Mouse (Mus musculus) heart, adult 8-10 months (tissue): Measurements from ENCODE around the gene Snx9. TPM values are rescaled to one million over a fixed set of nuclear protein-coding genes. Genes with fewer than 3 reads are reported as not detected.
A peak's percentile ranks its signal among the peaks of the same experiment; 100 is the strongest.

Experiments used
- DNase-seq: peaks from one replicate; pipeline ENCODE4 v3.0.0; 2022; ENCODE audit warnings: low spot score
- total RNA-seq, 4 experiments: library from RNA; stranded (reverse); gene quantifications; 2 replicates each; pipeline ENCODE4 v1.2.4; 2022

The Snx9 gene
- total RNA-seq, 4 experiments from 2014 or later = 29.0 to 32.4 (median 30.3) TPM

DNA sequence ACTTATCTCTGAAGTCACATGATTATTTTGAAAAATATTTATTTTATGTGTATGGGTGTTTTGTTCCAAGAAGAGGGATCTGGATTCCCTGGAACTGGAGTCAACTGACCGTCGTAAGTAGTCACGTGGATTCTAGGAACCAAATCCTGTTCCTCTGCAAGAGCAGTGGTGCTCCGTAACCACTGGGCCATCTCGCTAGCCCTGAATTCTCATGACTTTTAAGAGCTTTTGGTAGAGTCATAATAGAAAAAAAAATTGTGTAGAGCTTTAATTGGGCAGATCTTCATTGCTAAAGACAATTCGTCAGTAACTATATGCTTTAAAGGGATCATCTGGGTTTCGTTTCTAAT, 2.5 kb downstream of the Snx9 start:
- DNase-seq = no peak

DNA sequence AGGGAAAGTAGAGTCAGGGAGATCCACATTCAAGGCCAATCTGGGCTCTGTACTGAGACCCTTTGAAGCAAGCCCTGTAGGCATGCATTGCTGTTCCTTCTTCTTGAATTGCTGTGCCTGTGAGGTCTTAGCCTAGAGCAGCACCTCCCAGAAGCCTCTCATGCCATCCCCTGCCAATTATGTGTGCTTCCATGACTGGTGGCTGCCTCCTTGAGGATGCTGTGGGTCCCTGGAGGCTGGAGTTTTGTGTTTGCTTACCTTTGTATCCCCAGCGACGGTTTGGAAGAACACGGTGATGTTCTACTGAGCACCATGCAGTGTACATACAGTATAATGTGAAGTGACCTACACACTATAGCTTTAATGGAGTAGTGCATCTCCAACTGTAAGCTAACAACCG, 4.2 kb downstream of the Snx9 start:
- DNase-seq = no peak

DNA sequence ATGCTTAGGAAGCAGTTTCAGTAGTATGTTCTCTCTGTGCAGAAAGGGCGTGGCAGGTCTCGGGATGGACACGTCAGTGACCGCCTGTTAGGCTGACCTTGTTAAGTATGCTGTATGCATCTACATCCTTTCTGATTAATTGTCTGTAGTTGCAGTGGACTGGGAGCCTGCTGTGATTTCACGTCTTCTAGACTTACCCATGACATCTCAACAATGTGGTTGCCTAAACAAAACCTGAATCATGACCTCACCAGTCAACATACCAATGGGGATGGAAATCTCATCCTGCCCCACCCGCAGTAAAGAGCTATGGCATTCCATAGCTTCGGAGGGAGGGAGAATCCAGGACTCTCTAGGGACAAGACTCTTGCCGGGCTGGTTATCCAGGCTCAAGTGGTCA, 5.0 kb downstream of the Snx9 start:
- DNase-seq = no peak

DNA sequence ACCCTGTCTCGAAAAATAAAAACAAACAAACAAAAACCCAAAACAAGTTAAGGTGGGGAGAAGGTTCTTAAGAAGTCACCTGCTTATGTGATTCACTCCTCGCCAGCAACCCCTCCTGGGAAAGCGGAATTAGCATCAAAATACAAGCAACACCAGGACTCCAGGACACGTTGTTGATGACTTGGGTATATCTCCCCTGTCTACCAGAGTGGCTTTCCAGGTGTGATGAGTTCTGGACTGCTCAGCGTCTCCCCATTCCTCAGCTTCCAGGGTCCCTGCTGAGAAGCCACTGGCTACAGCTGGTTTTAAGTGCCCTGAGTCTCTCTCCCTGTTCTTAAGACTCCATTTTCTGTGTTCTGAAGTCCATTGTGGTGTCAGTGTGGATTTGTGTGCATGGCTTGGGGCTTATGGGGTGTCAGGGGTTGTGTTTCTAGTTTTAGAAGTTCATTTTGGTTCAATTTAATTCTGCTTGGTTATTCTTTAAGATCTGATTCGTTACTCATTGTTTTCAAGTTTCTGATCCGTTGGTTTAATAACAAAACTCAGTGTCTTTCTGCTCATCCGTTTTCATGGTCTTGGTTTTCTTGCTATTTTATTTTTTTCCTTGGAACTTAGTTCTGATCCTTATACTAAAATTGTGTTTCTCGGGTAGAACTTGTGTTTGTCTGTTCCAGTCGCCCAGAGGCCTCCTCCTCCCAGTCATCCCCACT, 7.7 kb downstream of the Snx9 start:
- no peak for DNase-seq

DNA sequence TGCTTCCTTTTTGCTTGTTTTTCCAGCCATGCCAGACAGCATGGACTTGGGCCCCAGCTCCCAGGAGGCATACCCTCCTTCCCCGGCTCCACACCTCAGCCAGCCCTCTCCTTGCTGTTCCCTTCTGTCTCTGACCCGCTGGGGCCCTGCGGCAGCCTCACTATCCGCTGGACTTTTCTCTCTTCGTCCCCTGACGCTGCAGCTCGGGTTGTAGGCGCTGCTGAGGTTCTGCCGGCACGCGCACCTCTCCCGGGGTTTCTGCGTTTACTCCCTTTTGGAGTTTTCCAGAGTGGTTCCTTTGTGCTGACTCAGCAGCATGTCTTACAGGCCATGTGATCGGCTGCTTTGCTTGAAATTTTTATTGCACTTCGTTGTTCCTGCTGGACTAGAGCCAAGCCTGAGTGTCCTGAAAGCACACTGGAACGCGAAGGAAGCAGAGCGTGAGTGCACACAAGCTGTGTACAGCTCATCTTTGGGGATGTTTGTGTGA, 8.3 kb downstream of the Snx9 start:
- peak; percentile 77 for DNase-seq

DNA sequence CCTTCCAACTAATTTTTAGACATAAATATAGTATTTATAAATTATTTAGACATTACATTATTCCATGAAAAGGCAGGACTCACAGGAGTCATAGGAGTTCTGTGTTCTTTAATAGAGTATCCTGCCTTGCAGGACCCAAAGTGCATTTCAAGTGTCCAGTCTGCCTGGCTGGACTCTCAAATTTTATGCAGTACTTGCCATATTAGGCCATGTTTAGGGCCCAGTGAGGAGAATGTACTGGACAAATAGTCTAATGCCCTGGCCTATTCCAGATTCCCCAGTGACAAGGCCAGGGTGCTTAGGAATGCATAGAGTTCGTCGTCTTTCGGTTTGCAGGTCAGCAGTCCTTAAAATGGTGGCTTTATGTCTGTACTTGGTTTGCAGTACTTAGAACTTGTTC, 8.9 kb downstream of the Snx9 start:
- no peak for DNase-seq

DNA sequence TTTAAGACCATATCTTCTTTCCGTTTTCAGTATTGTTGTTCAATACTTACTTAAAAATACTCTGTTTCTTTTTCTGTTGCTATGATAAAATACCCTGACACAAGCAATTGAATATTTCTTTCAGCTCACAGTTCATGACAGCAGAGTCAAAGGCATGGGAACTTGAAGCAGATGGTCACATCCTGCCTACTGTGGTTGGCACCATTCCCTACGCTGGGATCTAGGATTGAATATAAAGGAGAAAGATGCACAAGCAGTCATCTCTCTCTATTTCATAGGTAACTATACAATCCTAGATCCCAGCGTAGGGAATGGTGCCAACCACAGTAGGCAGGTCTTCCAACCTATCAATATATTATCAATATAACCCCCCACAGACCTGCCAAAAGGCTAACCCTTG, 9.3 kb downstream of the Snx9 start:
- no peak for DNase-seq

DNA sequence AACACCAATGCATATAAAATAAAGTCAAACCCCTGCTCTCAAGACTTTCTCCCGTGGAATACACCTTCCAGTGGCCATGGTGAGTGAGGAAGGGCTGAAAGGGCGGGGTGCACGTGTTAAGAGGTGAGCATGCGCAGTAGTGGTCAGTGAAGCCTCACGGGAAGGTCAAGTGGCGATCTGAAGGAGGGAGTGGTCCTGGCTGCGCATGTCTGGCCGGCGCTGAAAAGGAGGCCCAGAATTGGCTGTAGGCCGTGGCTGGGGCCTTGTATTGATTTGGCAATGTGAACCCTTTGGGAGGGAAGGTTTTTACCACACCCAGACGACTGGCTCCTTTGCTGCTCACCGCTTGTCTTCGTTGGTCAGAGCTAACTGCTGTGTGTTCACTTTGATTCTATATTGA, 12.8 kb downstream of the Snx9 start:
- DNase-seq = no peak

DNA sequence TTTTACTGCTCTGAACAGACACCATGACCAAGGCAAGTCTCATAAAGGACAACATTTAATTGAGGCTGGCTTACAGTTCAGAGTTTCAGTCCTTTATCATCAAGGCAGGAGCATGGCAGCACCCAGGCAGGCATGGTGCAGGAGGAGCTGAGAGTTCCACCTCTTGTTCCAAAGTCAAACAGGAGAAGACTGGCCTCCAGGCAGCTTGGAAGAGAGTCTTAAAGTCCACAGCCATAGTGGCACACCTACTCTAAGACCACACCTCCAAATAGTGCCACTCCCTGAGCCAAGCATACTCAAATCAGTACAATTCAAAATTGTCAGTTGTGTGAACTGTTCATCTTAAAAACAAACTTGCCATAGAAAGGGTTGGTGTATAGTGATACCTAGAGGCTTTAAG, 14.4 kb downstream of the Snx9 start:
- no peak for DNase-seq

DNA sequence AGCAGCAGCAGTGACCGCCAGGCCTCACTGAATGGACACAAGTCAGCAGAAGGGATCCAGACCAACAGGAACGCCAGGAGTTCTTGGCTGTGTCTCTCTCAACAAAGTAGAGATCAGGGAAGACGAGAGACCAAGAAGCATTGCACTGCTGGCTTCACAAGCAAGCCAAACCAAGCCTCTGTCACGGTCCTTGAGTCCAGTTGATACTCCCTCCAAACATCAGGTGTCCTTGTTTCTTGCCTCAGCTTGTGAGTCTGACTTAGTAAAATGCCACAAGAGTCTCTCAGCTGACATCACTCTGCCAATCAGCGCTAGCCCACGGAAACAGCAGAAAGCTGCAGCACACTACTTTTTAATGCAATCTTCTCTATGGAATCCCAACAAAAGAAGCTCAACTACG, 15.3 kb downstream of the Snx9 start:
- no peak for DNase-seq

DNA sequence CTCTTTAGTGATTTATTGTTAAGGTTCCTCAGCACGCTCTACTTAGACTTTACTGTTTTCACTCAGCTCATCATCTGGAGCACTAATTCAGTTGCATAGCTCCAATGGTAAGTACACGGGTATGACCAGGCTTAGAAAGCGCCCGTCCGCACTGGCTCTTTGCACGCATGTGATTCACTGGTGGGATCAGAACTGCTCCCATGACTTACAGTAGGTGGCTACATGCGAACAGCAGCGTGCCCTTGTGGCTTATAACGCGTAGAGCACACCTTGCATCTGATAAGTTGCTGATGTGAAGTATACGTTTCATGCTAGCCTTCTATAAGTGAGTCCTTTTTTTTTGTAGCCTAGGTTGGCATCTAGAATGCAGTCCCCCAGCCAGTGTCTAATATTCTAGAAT, 16.1 kb downstream of the Snx9 start:
- no peak for DNase-seq

DNA sequence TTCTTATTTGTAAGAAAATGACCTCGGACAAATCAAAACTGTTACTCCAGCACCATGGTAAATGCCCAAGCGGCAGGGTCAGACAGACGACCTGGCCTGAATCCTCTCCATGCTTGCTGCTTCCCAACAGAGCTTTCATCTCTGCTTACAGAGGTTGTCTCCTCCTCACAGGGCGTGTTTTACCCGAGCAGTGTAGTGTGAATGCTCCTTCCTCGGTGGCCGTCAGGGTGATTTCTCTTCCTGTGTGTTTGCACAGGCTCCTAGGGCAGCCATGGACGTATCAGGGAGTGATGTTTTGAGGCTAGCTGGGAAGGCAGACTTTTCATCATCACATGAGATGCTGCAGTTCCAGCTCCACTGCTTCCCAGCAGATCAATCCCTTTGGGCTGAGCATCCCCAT, 17.1 kb downstream of the Snx9 start:
- no peak for DNase-seq

DNA sequence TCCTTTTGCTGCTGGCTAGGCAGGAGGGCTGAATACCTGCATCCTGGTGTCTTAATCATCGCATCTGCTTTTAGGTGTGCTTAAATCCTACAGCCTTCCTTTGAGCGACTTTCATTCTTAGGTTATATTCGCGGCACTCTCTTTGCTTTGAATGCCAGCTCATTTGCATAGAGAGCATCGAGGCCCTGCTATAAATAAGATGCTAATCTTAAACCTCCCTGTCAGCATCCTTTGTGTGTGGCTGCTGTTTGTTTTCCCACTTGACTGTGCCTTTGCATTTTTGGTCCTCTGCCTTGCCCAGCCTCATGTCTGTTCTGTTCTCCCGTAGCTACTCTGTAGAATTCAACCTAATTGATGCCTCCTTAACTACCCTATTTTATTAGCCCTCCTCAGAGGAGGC, 21.2 kb downstream of the Snx9 start:
- no peak for DNase-seq

DNA sequence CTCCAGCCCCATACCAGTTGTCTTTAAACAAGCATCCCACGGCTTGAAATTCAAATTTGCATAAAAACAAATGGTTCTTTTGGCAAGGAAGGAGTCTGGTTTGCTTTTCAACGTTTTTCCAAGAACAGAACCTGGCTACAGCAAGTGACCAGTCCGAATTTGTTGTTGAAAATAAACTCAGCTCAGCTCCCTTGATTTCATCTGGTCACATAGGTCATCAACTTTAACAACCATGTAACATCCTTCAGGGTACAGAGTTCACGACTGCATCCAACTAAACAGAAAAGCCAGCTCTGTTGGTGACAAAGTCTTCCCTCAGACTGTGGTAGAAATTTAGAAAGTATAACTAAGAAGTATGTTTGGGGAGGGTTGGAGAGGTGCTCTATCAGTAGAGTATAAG, 21.7 kb downstream of the Snx9 start:
- DNase-seq = no peak

DNA sequence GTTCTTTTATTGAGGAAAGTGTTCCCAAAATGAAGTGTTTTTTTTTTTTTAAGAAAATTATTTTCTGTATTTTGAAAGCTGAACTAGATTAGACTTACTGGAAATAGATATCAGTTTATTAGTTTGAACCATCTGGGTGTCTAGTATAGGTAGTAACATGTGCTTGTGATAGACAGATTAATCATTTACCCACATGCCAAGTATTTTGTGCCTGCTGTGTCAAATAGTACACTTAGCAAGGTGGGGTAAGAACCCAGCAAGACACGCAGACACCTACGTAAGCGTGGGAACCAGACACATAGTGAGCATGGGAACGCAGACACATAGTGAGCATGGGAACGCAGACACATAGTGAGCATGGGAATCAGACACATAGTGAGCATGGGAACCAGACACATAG, 22.6 kb downstream of the Snx9 start:
- no peak for DNase-seq

DNA sequence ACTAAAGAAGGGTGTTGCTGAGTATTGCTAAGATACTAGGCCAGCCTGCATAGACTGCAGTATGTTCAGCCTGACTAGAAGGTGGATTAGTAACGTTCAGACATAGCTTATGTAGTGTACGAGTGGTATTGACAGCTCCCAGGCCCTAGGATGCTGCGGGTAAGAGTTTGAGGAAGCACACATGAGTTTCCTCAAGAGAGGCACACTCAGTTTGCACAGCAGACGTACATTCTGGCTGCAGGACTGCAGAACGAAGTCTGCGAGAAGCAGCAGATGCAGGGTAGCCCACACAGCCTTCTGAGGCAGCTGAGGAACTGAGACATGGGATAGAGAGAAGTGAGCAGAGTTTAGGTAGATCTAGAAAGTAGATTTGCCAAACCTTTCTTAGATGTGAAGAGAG, 26.3 kb downstream of the Snx9 start:
- DNase-seq = no peak

DNA sequence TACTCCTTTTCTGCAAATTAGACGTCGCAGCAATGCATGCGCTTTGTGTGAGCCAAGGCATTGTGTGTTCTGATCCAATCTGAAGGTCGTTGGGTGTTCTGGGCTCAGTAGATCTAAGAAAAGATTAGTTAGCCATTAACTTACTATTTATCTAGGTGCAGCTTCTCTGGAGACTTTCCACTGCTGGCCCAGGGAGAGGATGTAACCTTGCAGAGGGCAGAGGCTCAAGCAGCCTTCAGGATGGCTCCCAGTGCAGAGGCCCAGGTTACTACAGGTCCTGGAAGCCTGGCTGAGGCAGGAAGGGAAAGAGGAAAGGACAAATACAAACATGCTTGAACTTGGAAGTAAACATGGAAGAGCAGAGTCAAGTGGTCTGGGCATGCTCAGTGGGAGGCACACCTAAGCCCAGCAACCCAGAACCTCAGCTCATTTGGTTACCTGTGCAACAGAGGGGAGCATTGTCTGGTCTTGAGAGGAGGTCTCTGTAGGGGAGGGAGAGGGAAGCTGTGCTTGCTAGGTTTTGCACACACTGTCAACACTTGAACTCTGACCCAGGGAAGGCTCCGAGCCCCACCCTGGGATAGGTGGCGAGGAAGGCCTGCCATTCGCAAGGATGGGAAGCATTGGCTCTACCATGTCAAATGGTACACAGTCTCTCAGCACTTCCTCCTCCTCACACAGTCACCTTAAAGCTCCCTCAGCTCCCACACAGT, 27.3 kb downstream of the Snx9 start:
- no peak for DNase-seq

DNA sequence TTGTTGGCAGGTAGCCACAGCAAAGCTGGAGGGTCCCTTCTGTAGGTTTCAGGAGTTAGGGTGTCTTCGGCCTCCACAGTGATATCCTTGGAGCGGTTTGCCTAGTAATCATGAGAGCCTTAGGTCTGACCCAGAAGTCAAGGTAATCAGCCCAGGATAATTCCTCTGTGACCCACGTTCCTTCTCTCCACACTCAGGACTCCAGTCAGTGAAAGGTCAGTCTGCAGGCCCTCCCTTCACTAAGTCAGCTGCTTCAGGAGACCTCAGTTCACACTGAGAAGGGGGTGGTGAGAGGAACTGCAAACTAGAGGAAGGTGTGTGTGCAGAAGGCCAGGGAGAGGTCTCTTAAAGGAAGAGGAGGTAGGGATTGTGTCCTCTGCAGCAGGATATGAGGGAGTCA, 28.3 kb downstream of the Snx9 start:
- DNase-seq = no peak

DNA sequence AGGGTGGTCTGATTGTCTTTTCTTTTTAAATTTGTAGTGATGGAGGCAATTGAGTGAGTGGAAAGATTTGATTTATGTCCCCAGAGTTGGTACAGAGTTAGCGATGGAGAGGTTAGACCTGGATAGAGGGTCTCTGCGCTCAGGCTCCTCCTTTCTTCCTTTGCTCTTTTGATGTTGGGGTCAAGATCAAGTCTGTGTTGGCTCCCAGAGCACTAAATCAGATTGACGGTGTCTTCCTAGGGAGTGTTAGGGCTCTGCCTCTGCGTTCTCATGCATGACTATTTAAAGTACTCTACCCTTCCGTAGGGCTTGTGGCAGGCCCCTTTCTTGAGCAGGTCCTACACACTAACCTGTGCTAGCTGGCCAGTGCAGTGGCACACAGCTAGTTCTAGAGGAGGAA, 28.9 kb downstream of the Snx9 start:
- no peak for DNase-seq

DNA sequence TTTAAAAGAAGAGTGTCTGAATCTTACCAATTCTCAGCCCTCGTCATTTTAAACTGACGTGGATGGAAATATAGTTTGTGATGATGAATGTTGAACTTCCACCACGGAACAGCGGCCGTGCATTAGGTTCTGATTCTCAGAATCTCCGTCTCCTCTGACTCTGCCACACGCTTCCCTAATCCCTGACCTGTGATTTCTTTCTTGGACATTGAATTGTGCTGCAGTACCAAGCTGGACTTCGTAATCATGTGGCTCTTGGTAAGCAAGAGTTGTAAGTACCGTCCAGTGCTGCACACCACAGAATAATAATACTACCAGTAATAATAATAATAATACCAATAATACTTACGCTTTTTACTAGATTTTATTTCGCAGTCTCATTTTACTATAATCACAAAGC, 29.6 kb downstream of the Snx9 start:
- DNase-seq = no peak

DNA sequence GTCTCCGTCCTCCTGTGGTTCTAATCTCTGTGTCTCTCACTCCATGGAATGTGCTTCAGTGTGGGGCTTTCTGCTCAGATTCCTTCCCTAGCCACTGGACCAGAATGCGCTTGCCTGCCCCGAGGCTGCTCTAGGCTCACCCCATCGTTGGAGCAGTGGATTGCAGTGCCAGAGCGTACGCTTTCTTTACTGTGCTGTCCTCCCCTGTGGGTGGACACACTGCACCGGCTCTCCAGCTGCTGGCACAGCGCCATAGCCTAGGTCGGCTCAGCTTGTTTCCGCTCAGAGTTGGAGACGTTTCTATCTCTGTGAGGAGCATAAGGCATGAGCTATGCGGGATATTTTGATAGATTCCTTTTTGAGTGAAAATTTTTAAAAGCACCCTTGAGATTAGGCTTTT, 31.4 kb downstream of the Snx9 start:
- peak; percentile 57 for DNase-seq

DNA sequence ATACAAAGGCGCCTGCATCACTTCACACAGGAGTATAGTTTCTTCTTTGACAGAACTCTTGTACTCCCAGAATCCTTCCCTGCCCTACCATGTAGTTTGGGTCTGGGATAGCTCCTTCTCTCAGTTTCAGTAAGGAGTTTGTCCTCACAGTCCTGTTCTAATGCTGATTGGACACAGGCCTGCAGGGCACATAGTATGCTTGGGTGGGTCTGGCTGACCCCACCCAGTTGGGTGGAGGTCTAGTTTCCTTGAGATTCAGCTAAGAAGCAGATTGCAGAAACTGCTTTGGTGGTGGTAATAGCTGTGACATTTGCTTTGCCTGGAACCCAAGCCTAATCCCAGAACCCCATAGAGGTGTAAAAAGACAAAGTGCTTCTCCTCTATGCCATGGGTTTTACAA, 33.4 kb downstream of the Snx9 start:
- no peak for DNase-seq

DNA sequence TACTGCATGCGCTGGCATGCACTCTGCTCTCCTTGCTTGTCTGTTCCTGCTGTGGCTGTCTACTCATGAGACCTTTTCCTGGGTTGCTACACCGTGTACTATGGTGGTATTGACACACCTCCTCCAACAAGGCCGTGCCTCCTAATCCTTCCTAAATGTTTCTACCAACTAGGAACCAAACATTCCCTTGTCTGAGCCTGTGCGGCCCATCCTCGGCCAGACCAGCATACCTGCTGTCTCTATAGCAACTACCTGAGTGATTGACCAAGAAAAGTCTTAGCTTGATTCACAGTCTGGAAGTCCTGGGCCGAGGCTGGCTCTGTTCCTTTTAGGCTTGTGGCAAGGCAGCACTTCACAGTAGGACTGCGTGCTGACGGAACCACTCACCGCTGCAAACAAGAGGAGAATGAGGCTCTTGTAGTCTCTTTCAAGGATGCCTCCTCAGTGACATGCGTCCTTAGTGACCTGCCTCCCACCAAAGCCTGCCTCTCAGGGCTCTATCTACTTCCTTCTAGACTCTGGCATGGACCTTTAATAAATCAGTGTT, 36.6 kb downstream of the Snx9 start:
- DNase-seq = no peak
